Mouse (Mus musculus): ENCODE results near the gene Pmel. TPM values are rescaled to one million over a fixed set of nuclear protein-coding genes. Genes with fewer than 3 reads are reported as not detected.

The Pmel gene
- polyA plus RNA-seq, 1 experiment from 2014 or later: 1.3 TPM

GRCm38 (mm10) chr10:128743791-128744191 is 39.8 kb downstream of the Pmel start:
- Histone ChIP-seq H3K27me3 (replicated peaks) (no peaks in the 10 kb centered on the region; the same call in 1 of the 2 replicates), H3K4me3 (replicated peaks) (peak overlapping the region; percentile 65), H3K4me1 (peaks cover 18% of the 10 kb centered on the region), H3K36me3 (no peaks in the 10 kb centered on the region), H3K9me3 (no peaks in the 10 kb centered on the region), H3K9ac (peak overlapping the region; percentile 55), H3K27ac (peak overlapping the region; percentile 79), H3K4me2 (peak overlapping the region; percentile 87)
- ATAC-seq (ENCODE audit: insufficient read depth, low FRiP score, low read depth): peak; percentile 36; the same call in 1 of the 2 replicates
- WGBS: under 1% methylated on average over 35 of the region's 37 CpGs

GRCm38 (mm10) chr10:128744211-128744610 is 40.2 kb downstream of the Pmel start:
- 32% methylated on average over 8 of the region's 8 CpGs for WGBS

GRCm38 (mm10) chr10:128744680-128745601 is 40.9 kb downstream of the Pmel start, which contains the start of gene Dgka:
Gene Dgka (minus strand): TSS chr10:128744855.
- WGBS: 20% methylated on average over 18 of the region's 18 CpGs
- H3K9me3 ChIP-seq: no peaks in the 10 kb centered on the region
- no peaks in the 10 kb centered on the region for H3K36me3 ChIP-seq
- H3K4me2 ChIP-seq: peak within 1 kb of the TSS; percentile 87
- peaks cover 24% of the 10 kb centered on the region for H3K4me1 ChIP-seq
- ATAC-seq (ENCODE audit: insufficient read depth, low FRiP score, low read depth): no peak
- H3K9ac ChIP-seq: peak within 1 kb of the TSS; percentile 55
- peak within 1 kb of the TSS; percentile 65 for H3K4me3 ChIP-seq (replicated peaks)
- peak within 1 kb of the TSS; percentile 79 for H3K27ac ChIP-seq
- H3K27me3 ChIP-seq (replicated peaks): no peaks in the 10 kb centered on the region; the same call in 1 of the 2 replicates

More at GRCm38 (mm10) chr10:128744211-128744610, 40.2 kb downstream of the Pmel start:
- H3K4me1 ChIP-seq: peaks cover 18% of the 10 kb centered on the region
- no peaks in the 10 kb centered on the region for H3K36me3 ChIP-seq
- H3K27me3 ChIP-seq (replicated peaks): no peaks in the 10 kb centered on the region; the same call in 1 of the 2 replicates
- peak overlapping the region; percentile 55; the same call in 1 of the 2 replicates for H3K9ac ChIP-seq
- no peaks in the 10 kb centered on the region for H3K9me3 ChIP-seq
- peak overlapping the region; percentile 65 for H3K4me3 ChIP-seq (replicated peaks)
- no peak for ATAC-seq (ENCODE audit: insufficient read depth, low FRiP score, low read depth)
- peak overlapping the region; percentile 87 for H3K4me2 ChIP-seq
- peak overlapping the region; percentile 79 for H3K27ac ChIP-seq

- Histone ChIP-seq H3K36me3 (no peaks in the 10 kb centered on the region), H3K4me3 (replicated peaks) (no peak overlapping the region), H3K4me1 (peaks cover 29% of the 10 kb centered on the region), H3K9ac (no peak overlapping the region), H3K9me3 (no peaks in the 10 kb centered on the region), H3K27me3 (replicated peaks) (no peaks in the 10 kb centered on the region; the same call in 1 of the 2 replicates), H3K27ac (no peak overlapping the region), H3K4me2 (no peak overlapping the region)
- ATAC-seq (ENCODE audit: insufficient read depth, low FRiP score, low read depth): no peak
- 87% methylated on average over 10 of the region's 10 CpGs for WGBS
Measured at GRCm38 (mm10) chr10:128745946-128746613, 42.1 kb downstream of the Pmel start.

GRCm38 (mm10) chr10:128746972-128747645 is 43.1 kb downstream of the Pmel start:
- Histone ChIP-seq H3K27me3 (replicated peaks) (no peaks in the 10 kb centered on the region; the same call in 1 of the 2 replicates), H3K9ac (peak overlapping the region; percentile 75; the same call in 1 of the 2 replicates), H3K4me2 (peak overlapping the region; percentile 85), H3K4me1 (peaks cover 31% of the 10 kb centered on the region), H3K4me3 (replicated peaks) (peak overlapping the region; percentile 78), H3K27ac (peak overlapping the region; percentile 98), H3K36me3 (no peaks in the 10 kb centered on the region), H3K9me3 (no peaks in the 10 kb centered on the region)
- whole genome bisulfite sequencing: 33% methylated on average over 9 of the region's 9 CpGs
- ATAC-seq (ENCODE audit: insufficient read depth, low FRiP score, low read depth): no peak

- Histone ChIP-seq H3K4me3 (replicated peaks) (peak within 1 kb of the TSS; percentile 78), H3K4me1 (peaks cover 29% of the 10 kb centered on the region), H3K27me3 (replicated peaks) (no peaks in the 10 kb centered on the region; the same call in 1 of the 2 replicates), H3K9ac (peak within 1 kb of the TSS; percentile 75), H3K4me2 (peak within 1 kb of the TSS; percentile 85), H3K9me3 (no peaks in the 10 kb centered on the region), H3K36me3 (no peaks in the 10 kb centered on the region), H3K27ac (peak within 1 kb of the TSS; percentile 98)
- under 1% methylated on average over 36 of the region's 36 CpGs for WGBS
- peak; percentile 86 for ATAC-seq (ENCODE audit: insufficient read depth, low FRiP score, low read depth)
Measured at GRCm38 (mm10) chr10:128747646-128748251, 43.8 kb downstream of the Pmel start, which contains the start of gene Pym1. Gene Pym1 (plus strand): TSS chr10:128747889.

GRCm38 (mm10) chr10:128748252-128748864 is 44.4 kb downstream of the Pmel start:
- H3K9me3 ChIP-seq: no peaks in the 10 kb centered on the region
- no peaks in the 10 kb centered on the region for H3K36me3 ChIP-seq
- peak; percentile 81 for ATAC-seq (ENCODE audit: insufficient read depth, low FRiP score, low read depth)
- peak overlapping the region; percentile 85 for H3K4me2 ChIP-seq
- peaks cover 24% of the 10 kb centered on the region for H3K4me1 ChIP-seq
- H3K9ac ChIP-seq: peak overlapping the region; percentile 75
- no peaks in the 10 kb centered on the region for H3K27me3 ChIP-seq (replicated peaks)
- peak overlapping the region; percentile 78 for H3K4me3 ChIP-seq (replicated peaks)
- H3K27ac ChIP-seq: peak overlapping the region; percentile 98
- under 1% methylated on average over 37 of the region's 37 CpGs for WGBS

Other genes starting within 250 kb of the Pmel start
- gene Smarcc2, start 244.9 kb upstream of the Pmel start, polyA plus RNA-seq (2015; fragmentation: Nextera tagmentation; extraction: Ambion mirVana): 63.1 and 70.0 TPM in 2 replicates
- gene Myl6, start 210.1 kb upstream of the Pmel start, polyA plus RNA-seq (2015; fragmentation: Nextera tagmentation; extraction: Ambion mirVana): 1,838 and 1,873 TPM in 2 replicates
- gene Myl6b, start 205.5 kb upstream of the Pmel start, polyA plus RNA-seq (2015; fragmentation: Nextera tagmentation; extraction: Ambion mirVana): 3.0 and 3.4 TPM in 2 replicates
- gene Esyt1, start 178.3 kb upstream of the Pmel start, polyA plus RNA-seq (2015; fragmentation: Nextera tagmentation; extraction: Ambion mirVana): 28.8 and 32.1 TPM in 2 replicates
- gene Zc3h10, start 156.4 kb upstream of the Pmel start, polyA plus RNA-seq (2015; fragmentation: Nextera tagmentation; extraction: Ambion mirVana): 12.1 and 12.4 TPM in 2 replicates
- 3,689 and 3,942 TPM in 2 replicates for gene Rpl41, start 154.9 kb upstream of the Pmel start, polyA plus RNA-seq (2015; fragmentation: Nextera tagmentation; extraction: Ambion mirVana)
- 213 and 215 TPM in 2 replicates for gene Pa2g4, start 138.2 kb upstream of the Pmel start, polyA plus RNA-seq (2015; fragmentation: Nextera tagmentation; extraction: Ambion mirVana)
- gene Erbb3, start 114.5 kb upstream of the Pmel start, polyA plus RNA-seq (2015; fragmentation: Nextera tagmentation; extraction: Ambion mirVana): 24.0 and 27.6 TPM in 2 replicates
- gene Rps26, start 77.4 kb upstream of the Pmel start, polyA plus RNA-seq (2015; fragmentation: Nextera tagmentation; extraction: Ambion mirVana): 674 and 714 TPM in 2 replicates
- gene Ikzf4, start 58.2 kb upstream of the Pmel start, polyA plus RNA-seq (2015; fragmentation: Nextera tagmentation; extraction: Ambion mirVana): 2.2 and 2.7 TPM in 2 replicates
- 14.4 and 16.2 TPM in 2 replicates for gene Suox, start 30.1 kb upstream of the Pmel start, polyA plus RNA-seq (2015; fragmentation: Nextera tagmentation; extraction: Ambion mirVana)
- gene Rab5b, start 7.9 kb upstream of the Pmel start, polyA plus RNA-seq (2015; fragmentation: Nextera tagmentation; extraction: Ambion mirVana): 68.9 and 75.1 TPM in 2 replicates
- gene Cdk2, start 836 bp downstream of the Pmel start, polyA plus RNA-seq (2015; fragmentation: Nextera tagmentation; extraction: Ambion mirVana): 79.8 and 89.1 TPM in 2 replicates
- gene Dgka, start 40.7 kb downstream of the Pmel start, polyA plus RNA-seq (2015; fragmentation: Nextera tagmentation; extraction: Ambion mirVana): 15.9 and 18.0 TPM in 2 replicates
- 36.1 TPM in 2 replicates for gene Pym1, start 43.7 kb downstream of the Pmel start, polyA plus RNA-seq (2015; fragmentation: Nextera tagmentation; extraction: Ambion mirVana)
- gene Mmp19, start 86.7 kb downstream of the Pmel start, polyA plus RNA-seq (2015; fragmentation: Nextera tagmentation; extraction: Ambion mirVana): 1.2 and 2.0 TPM in 2 replicates
- gene Dnajc14, start 99.9 kb downstream of the Pmel start, polyA plus RNA-seq (2015; fragmentation: Nextera tagmentation; extraction: Ambion mirVana): 49.8 and 50.6 TPM in 2 replicates
- gene Tmem198b, start 100.2 kb downstream of the Pmel start, polyA plus RNA-seq (2015; fragmentation: Nextera tagmentation; extraction: Ambion mirVana): 15.4 and 16.3 TPM in 2 replicates
- gene Sarnp, start 113.1 kb downstream of the Pmel start, polyA plus RNA-seq (2015; fragmentation: Nextera tagmentation; extraction: Ambion mirVana): 187 and 207 TPM in 2 replicates
- gene Ormdl2, start 117.5 kb downstream of the Pmel start, polyA plus RNA-seq (2015; fragmentation: Nextera tagmentation; extraction: Ambion mirVana): 92.8 and 95.7 TPM in 2 replicates
- gene Gdf11, start 187.5 kb downstream of the Pmel start, polyA plus RNA-seq (2015; fragmentation: Nextera tagmentation; extraction: Ambion mirVana): 4.4 and 4.7 TPM in 2 replicates
- 693 and 758 TPM in 2 replicates for gene Cd63, start 196.8 kb downstream of the Pmel start, polyA plus RNA-seq (2015; fragmentation: Nextera tagmentation; extraction: Ambion mirVana)
- gene Rdh5, start 218.7 kb downstream of the Pmel start, polyA plus RNA-seq (2015; fragmentation: Nextera tagmentation; extraction: Ambion mirVana): 12.9 and 15.0 TPM in 2 replicates
- gene Bloc1s1, start 219.8 kb downstream of the Pmel start, polyA plus RNA-seq (2015; fragmentation: Nextera tagmentation; extraction: Ambion mirVana): 190 and 208 TPM in 2 replicates
- 5.2 and 5.7 TPM in 2 replicates for gene Itga7, start 229.6 kb downstream of the Pmel start, polyA plus RNA-seq (2015; fragmentation: Nextera tagmentation; extraction: Ambion mirVana)

Data from stomach, embryonic 15.5 days (tissue).